Mouse (Mus musculus) liver, adult 2 months (tissue): ENCODE results near the gene Dlg1.
"Not testable (repeated sequence)": the region's sequence is repeated elsewhere in the genome, so short reads cannot be mapped to it uniquely, and the experiment has no call there.

Experiments
- CTCF ChIP-seq: fragments of 200-500 bp; IDR thresholded peaks from 2 replicates; pipeline ENCODE4 v1.5.1; 2011; ENCODE audit warnings: low read depth, low read length, control low read depth
- POLR2A ChIP-seq: fragments of 200-500 bp; IDR thresholded peaks from 2 replicates; pipeline ENCODE4 v1.6.1; 2011; ENCODE audit warnings: low read length, control low read depth; ENCODE audit not compliant: insufficient read depth; ENCODE audit errors: extremely low read depth

DNA sequence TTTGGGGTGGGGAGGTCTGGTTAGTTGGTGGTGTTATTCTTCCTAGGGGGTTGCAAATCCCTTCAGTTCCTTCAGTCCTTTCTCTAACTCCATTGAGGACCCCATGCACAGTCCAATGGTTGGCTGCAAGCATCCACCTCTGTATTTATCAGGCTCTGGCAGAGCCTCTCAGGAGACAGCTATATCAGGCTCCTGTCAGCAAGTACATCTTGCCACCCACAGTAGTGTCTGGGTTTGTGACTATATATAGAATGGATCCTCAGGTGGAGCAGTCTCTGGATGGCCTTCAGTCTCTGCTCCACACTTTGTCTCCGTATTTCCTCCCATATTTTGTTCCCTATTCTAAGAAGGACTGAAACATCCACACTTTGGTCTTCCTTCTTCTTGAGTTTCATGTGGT, 67.7 kb downstream of the Dlg1 start:
- not testable (repeated sequence) for TF ChIP-seq POLR2A, CTCF
